Mouse (Mus musculus) liver (tissue): ENCODE measurements around the gene Spata2l.

Experiments used
- DNase-seq: peaks from one replicate; pipeline ENCODE4 v3.0.0-alpha.2; 2020; ENCODE audit warnings: mixed read lengths

Spata2l gene

DNA sequence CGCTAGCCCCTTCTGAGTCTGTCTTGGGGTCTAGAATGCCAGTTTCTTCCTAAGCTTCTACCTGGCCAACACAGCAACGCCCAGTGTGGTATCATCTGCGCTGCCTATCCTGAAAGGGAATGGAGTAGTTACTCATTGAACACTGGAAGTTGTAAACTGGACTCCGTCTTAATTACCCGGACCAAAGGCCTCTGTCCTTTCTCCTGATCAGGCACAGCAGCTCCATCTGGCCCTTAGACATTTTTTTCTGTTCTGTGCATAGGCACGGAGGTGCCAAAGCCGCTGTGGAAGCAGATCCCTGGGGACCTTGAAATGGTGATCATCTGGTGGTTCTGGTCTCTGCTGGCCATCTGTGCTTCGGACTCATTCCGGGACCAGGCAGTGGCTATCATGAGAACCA, 42.3 kb downstream of the Spata2l start:
- no peak for DNase-seq

DNA sequence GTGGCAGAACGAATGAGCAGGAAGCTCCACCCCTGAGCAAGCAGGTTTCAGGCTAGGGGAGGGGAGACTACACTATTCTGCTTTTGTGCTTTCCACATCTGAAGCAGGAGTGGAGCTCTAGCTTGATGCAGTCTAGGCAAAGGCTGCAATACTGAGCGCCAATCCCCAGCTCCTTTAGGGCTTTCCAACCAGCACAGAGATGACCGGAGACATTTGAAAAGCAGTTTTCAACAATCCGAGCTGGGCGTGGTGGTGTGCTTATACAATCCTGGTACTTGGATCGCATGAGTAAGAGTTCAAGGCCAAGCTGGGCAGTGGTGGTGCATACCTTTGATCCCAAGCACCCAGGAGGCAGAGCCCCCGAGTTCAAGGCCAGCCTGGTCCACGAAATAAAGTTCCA, 44.1 kb downstream of the Spata2l start:
- DNase-seq, result no peak

DNA sequence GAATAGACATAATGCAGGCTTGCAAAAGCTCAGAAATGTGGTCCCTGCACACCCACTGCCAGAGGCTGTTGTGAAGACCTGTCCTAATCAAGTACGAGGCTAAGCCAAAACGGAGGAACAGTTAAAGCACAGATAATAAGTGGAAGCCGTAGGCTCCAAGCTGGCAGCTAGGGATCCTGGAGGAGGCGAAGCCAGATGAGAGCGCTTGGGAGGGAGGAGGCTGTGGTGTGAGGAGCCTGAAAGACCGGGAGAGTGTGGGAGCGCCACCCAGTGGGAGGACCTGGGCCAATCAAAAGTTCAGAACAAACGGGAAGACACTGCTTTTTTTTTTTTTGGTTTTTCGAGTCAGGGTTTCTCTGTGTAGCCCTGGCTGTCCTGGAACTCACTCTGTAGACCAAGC, 45.4 kb downstream of the Spata2l start:
- DNase-seq, result peak; percentile 81

DNA sequence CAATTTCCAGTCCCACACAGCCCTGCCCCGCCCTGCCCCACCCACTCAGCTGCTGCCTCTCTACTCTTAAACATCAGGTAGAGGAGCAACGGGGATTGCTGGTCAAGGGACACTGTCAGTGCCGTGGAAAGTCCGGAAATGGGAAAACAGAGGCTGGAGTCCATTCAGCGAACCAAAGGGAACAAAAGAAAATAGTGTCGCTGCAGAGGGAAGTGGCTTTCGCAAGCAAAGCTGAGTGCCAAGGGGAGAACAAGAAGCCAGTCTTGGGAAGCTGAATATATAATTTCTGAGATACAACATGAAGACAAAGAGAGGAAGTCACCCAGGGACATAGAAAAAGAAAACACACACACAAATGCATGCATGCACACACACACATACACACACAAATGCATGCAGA, 47.2 kb downstream of the Spata2l start:
- no peak for DNase-seq

DNA sequence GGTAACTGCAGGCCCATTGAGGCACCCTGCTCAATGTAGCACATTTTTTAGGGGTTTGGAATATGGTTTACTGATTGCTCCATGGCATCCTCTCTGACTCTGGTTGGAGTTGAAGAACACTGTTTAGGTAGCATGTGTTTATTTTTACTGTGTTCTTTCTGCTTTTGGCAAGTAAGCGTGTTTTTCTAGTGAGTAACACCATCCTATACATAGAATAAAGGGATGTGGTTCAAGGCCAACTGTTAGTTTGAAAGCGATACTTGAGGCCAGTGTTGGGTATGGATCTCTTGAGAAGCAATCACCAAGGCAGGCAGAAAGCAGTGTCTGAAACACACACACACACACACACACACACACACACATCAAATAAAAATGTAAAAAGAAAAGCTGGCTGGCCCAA, 48.0 kb downstream of the Spata2l start:
- no peak for DNase-seq

DNA sequence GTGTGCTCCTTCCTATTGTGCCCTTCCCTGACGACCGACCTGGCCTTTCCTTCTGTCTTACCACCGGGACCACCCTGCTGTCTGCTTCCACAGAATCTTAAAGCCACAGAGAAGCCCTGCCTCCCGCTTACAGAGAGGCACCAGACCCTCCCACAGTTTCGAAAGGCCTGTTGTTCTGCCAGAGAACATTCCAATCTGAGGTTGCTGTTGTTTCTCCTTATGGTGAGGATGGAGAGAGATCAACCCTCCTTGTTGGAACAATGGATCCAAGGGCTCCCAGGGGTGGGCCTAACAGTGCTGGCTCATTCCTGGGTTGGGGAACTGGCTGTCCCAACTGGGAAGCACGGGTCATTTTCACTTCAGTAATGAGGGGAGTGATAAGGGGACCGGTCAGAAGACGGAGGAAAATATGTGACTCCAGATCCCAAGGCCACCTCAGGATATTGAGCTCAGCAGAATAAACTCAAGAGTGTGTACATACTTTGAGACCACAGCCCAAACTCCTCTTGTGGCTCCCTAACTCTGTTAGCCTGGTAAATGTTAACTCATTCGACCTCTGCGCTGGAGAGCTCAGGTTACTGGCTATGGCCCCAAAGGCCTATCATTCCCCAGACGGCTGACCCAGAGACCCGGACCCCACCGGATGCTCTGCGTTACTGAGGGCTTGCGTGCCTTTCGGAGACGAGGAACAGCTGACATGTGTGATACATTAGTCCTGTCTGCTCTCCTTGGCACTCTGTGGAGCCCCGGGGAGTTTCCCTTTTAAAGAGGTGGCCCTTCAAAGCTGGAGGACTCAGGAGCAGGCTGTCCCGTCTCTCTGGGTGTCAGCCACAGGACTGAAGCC, 50.2 kb downstream of the Spata2l start, which contains the start of gene Dpep1:
TSS of gene Dpep1 (plus strand) at position 677 of the 844 bp plus-strand sequence.
- no peak for DNase-seq

DNA sequence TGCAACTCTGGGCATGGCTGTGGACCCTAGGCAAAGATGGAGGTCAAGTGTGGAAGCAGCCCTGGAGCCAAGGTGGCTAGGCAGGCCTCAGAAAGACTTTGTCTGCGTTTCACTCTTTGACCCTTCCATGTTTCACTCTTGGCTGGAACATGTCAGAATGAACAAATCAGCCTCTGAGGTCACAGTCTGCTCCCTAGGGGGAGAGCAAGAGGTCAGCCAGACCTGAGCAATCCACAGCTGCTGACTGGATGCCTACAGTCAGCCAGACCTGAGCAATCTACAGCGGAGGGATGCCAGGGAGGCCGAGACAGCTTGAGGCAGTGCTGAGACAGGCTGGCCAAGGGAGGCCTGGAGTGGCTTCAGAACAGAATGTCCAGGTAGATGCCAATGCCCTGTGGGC, 54.6 kb downstream of the Spata2l start:
- DNase-seq, result no peak
